Mouse (Mus musculus) hindbrain, postnatal 0 days (tissue): ENCODE measurements around the gene Adgrl2. TPM values are rescaled to one million over a fixed set of nuclear protein-coding genes. Genes with fewer than 3 reads are reported as not detected.

Experiments used
- ATAC-seq: fragments of 200-750 bp; cut with Nextera tagmentation; 2 replicates; pipeline ENCODE4 v1.8.0; 2017; ENCODE audit warnings: mild to moderate bottlenecking, moderate TSS enrichment, moderate library complexity
- DNase-seq: peaks from one replicate; pipeline ENCODE4 v3.0.0-alpha.2; 2015; ENCODE audit warnings: low spot score
- H3K27ac ChIP-seq: fragments of 300-500 bp; sonication (generic); 2 replicates; pipeline ENCODE4 v1.5.1; 2014; ENCODE audit warnings: mild to moderate bottlenecking
- H3K27me3 ChIP-seq: fragments of 300-500 bp; sonication (generic); 2 replicates; pipeline ENCODE4 v1.6.1; 2014; ENCODE audit warnings: low read length, mixed read lengths; ENCODE audit not compliant: insufficient read depth
- H3K36me3 ChIP-seq: fragments of 300-500 bp; sonication (generic); 2 replicates; pipeline ENCODE4 v1.6.1; 2014; ENCODE audit warnings: low read length, mixed read lengths; ENCODE audit not compliant: insufficient read depth
- H3K4me1 ChIP-seq: fragments of 300-500 bp; sonication (generic); 2 replicates; pipeline ENCODE4 v1.6.1; 2014; ENCODE audit warnings: antibody characterized with exemption, low read length, mixed read lengths; ENCODE audit not compliant: insufficient read depth
- H3K4me2 ChIP-seq: fragments of 300-500 bp; sonication (generic); 2 replicates; pipeline ENCODE4 v1.6.1; 2014; ENCODE audit warnings: low read depth, mild to moderate bottlenecking, low read length, moderate library complexity, mixed read lengths
- H3K4me3 ChIP-seq: fragments of 300-500 bp; sonication (generic); 2 replicates; pipeline ENCODE4 v1.5.1; 2014; ENCODE audit warnings: low read length
- H3K9ac ChIP-seq: fragments of 300-500 bp; sonication (generic); replicated peaks from 2 replicates; pipeline ENCODE4 v1.6.1; 2014; ENCODE audit warnings: mild to moderate bottlenecking, low read length, moderate library complexity, mixed read lengths
- H3K9me3 ChIP-seq: fragments of 300-500 bp; sonication (generic); 2 replicates; pipeline ENCODE4 v1.6.1; 2016; ENCODE audit warnings: low read length, mixed read lengths
- CTCF ChIP-seq: IDR thresholded peaks from 2 replicates; pipeline ENCODE4 v1.5.1; 2016; ENCODE audit warnings: antibody characterized with exemption, control low read depth, low read depth
- WGBS: fragments of 180-500 bp; shearing (Covaris S2); extraction: QIAGEN DNeasy Blood & Tissue Kit; methylation state at CpG from one replicate; pipeline ENCODE4 v1.1.7; 2014; 5-methylcytosine and 5-hydroxymethylcytosine counted together
- polyA plus RNA-seq: library from polyadenylated mRNA; unstranded; fragments of >200 nt; fragmentation: Nextera tagmentation; extraction: Ambion mirVana; gene quantifications from 2 replicates; pipeline ENCODE4 v1.2.1, GENCODE M21; 2015
- total RNA-seq: library from RNA; depleted of rRNA; stranded (reverse); fragments of >200 nt; gene quantifications from 2 replicates; pipeline ENCODE4 v1.2.3, GENCODE M21; 2014

The Adgrl2 gene
- total and polyA plus RNA-seq, 2 experiments from 2014 or later, result 81.2 to 106 TPM

- no peak overlapping the region for H3K4me3 ChIP-seq
- no peak overlapping the region for H3K4me2 ChIP-seq
- no peak for DNase-seq
- H3K27ac ChIP-seq, result no peak overlapping the region
- TF ChIP-seq CTCF, result no peak
- H3K9ac ChIP-seq, result no peak overlapping the region
- peak; percentile 21; the same call in 1 of the 2 replicates for ATAC-seq
- no peaks in the 10 kb centered on the region for H3K9me3 ChIP-seq
- no peaks in the 10 kb centered on the region for H3K4me1 ChIP-seq
- 85% methylated on average over 33 of the region's 33 CpGs for WGBS
- peaks cover 19% of the 10 kb centered on the region; the same call in 1 of the 2 replicates for H3K36me3 ChIP-seq
- no peaks in the 10 kb centered on the region for H3K27me3 ChIP-seq
These were observed 170.9 kb downstream of the Adgrl2 start for GRCm38 (mm10) chr3:148819323-148820046.

- Histone ChIP-seq H3K27me3 (no peaks in the 10 kb centered on the region), H3K36me3 (peaks cover 19% of the 10 kb centered on the region; the same call in 1 of the 2 replicates), H3K4me2 (no peak overlapping the region), H3K9me3 (no peaks in the 10 kb centered on the region), H3K9ac (no peak overlapping the region), H3K27ac (no peak overlapping the region), H3K4me1 (no peaks in the 10 kb centered on the region), H3K4me3 (no peak overlapping the region)
- DNase-seq (no peak), ATAC-seq (no peak)
- 85% methylated on average over 6 of the region's 6 CpGs for WGBS
- TF ChIP-seq CTCF, result no peak
These were observed 171.8 kb downstream of the Adgrl2 start for GRCm38 (mm10) chr3:148818414-148819105.

DNA sequence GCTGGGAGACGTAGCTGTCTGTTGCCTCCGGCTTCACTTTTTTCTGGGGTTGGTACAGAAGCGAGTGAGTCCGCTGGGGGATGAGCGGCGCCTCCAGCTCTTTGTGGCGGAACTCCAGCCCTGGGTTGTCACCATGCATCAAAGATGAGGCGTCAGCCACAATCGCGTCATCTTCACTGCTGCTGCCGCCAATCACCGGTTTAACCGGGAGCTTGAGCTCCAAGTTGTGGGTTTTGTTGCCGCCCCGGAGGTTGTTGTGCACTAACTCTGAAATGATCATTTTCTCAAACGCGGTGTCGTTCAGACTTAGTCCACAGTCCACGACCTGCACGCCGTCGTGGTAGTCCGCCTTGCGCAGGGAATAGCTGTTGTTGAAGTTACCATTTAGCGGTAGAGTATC, 172.9 kb downstream of the Adgrl2 start:
- no peak overlapping the region for H3K4me3 ChIP-seq
- no peak for DNase-seq
- TF ChIP-seq CTCF, result no peak
- peaks cover 14% of the 10 kb centered on the region; the same call in 1 of the 2 replicates for H3K36me3 ChIP-seq
- no peak overlapping the region for H3K4me2 ChIP-seq
- H3K27ac ChIP-seq, result no peak overlapping the region
- H3K9me3 ChIP-seq, result no peaks in the 10 kb centered on the region
- H3K9ac ChIP-seq, result no peak overlapping the region
- H3K27me3 ChIP-seq, result no peaks in the 10 kb centered on the region
- no peak for ATAC-seq
- WGBS, result 97% methylated on average over 25 of the region's 25 CpGs
- H3K4me1 ChIP-seq, result no peaks in the 10 kb centered on the region

GRCm38 (mm10) chr3:148813121-148813520, 177.2 kb downstream of the Adgrl2 start:
- H3K27me3 ChIP-seq, result no peaks in the 10 kb centered on the region
- H3K36me3 ChIP-seq, result peaks cover 14% of the 10 kb centered on the region; the same call in 1 of the 2 replicates
- H3K9ac ChIP-seq, result no peak overlapping the region
- 65% methylated on average over 6 of the region's 6 CpGs for WGBS
- no peak overlapping the region for H3K4me3 ChIP-seq
- no peak overlapping the region for H3K27ac ChIP-seq
- H3K4me2 ChIP-seq, result no peak overlapping the region
- no peaks in the 10 kb centered on the region for H3K9me3 ChIP-seq
- DNase-seq (no peak), ATAC-seq (no peak)
- H3K4me1 ChIP-seq, result no peaks in the 10 kb centered on the region
- no peak for TF ChIP-seq CTCF

- Histone ChIP-seq H3K9ac (no peak overlapping the region), H3K4me3 (no peak overlapping the region), H3K27me3 (no peaks in the 10 kb centered on the region), H3K4me1 (no peaks in the 10 kb centered on the region), H3K4me2 (no peak overlapping the region), H3K36me3 (peaks cover 7% of the 10 kb centered on the region; the same call in 1 of the 2 replicates), H3K27ac (no peak overlapping the region), H3K9me3 (no peaks in the 10 kb centered on the region)
- 17% methylated on average over 1 of the region's 1 CpGs for WGBS
- no peak for DNase-seq
- ATAC-seq, result no peak
- no peak for TF ChIP-seq CTCF
These were observed 178.3 kb downstream of the Adgrl2 start for GRCm38 (mm10) chr3:148812059-148812458.

DNA sequence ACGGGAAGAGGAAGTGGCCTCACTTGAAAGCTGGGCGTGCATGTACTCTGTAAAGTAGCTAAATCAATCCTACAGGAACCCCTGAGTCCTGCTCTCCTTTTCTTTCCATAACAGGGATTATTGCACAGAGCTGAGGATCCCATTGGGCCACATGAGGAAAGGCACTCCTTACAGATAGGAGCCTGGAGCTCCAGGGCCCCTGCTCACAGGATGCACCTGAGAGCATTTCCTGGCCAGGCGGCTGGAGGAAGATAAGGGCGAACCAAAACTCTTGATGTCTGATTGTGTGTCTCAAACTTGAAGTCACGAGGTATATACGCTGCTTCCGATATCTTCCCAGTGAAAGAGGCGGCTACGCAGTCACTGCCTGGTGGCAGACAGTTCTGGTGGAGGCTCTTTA, 183.4 kb downstream of the Adgrl2 start:
- 91% methylated on average over 9 of the region's 9 CpGs for WGBS

More for the DNA sequence above, 183.4 kb downstream of the Adgrl2 start:
- ATAC-seq (no peak), DNase-seq (no peak)
- Histone ChIP-seq H3K4me1 (no peaks in the 10 kb centered on the region), H3K4me3 (no peak overlapping the region), H3K9me3 (no peaks in the 10 kb centered on the region), H3K27me3 (no peaks in the 10 kb centered on the region), H3K27ac (no peak overlapping the region), H3K9ac (no peak overlapping the region), H3K4me2 (no peak overlapping the region), H3K36me3 (no peaks in the 10 kb centered on the region)
- TF ChIP-seq CTCF, result no peak
